Mouse (Mus musculus) thymus, adult 2 months (tissue): Measurements from ENCODE around the gene Cox10.

Experiments
- CTCF ChIP-seq: fragments of 200-500 bp; IDR thresholded peaks from 2 replicates; pipeline ENCODE4 v1.5.1; 2012; ENCODE audit warnings: mild to moderate bottlenecking, control low read depth, low read length, moderate library complexity, borderline replicate concordance; ENCODE audit not compliant: control insufficient read depth, poor library complexity, insufficient read depth; ENCODE audit errors: extremely low read depth
- POLR2A ChIP-seq: fragments of 200-500 bp; IDR thresholded peaks from 2 replicates; pipeline ENCODE4 v1.6.1; 2012; ENCODE audit warnings: mild to moderate bottlenecking, low read length, control low read depth, moderate library complexity; ENCODE audit not compliant: control insufficient read depth, poor library complexity, insufficient read depth; ENCODE audit errors: extremely low read depth

- TF ChIP-seq CTCF (no peak), POLR2A (no peak)
These were observed 155.9 kb downstream of the Cox10 start for GRCm38 (mm10) chr11:63923386-63923785.
